Mouse (Mus musculus) liver, postnatal 0 days (tissue): ENCODE measurements around the gene Eif4e2. TPM values are rescaled to one million over a fixed set of nuclear protein-coding genes. Genes with fewer than 3 reads are reported as not detected.

Experiments used
- ATAC-seq: fragments of 200-750 bp; cut with Nextera tagmentation; 2 replicates; pipeline ENCODE4 v1.8.0; 2017; ENCODE audit warnings: mild to moderate bottlenecking, moderate library complexity
- DNase-seq: peaks from one replicate; pipeline ENCODE4 v3.0.0-alpha.2; 2016
- H3K27ac ChIP-seq: fragments of 300-500 bp; sonication (generic); 2 replicates; pipeline ENCODE4 v1.5.1; 2014; ENCODE audit warnings: antibody characterized with exemption, moderate library complexity, mild to moderate bottlenecking, low read depth
- H3K27me3 ChIP-seq: fragments of 300-500 bp; sonication (generic); 2 replicates; pipeline ENCODE4 v1.6.1; 2014; ENCODE audit warnings: low read length, control low read depth, mixed read lengths; ENCODE audit not compliant: insufficient read depth
- H3K36me3 ChIP-seq: fragments of 300-500 bp; sonication (generic); replicated peaks from 2 replicates; pipeline ENCODE4 v1.6.1; 2014; ENCODE audit warnings: mild to moderate bottlenecking, control low read depth, low read length, moderate library complexity, mixed read lengths; ENCODE audit not compliant: insufficient read depth
- H3K4me1 ChIP-seq: fragments of 300-500 bp; sonication (generic); 2 replicates; pipeline ENCODE4 v1.6.1; 2014; ENCODE audit warnings: antibody characterized with exemption, mild to moderate bottlenecking, control low read depth; ENCODE audit not compliant: insufficient read depth
- H3K4me2 ChIP-seq: fragments of 300-500 bp; sonication (generic); 2 replicates; pipeline ENCODE4 v1.6.1; 2014; ENCODE audit warnings: low read depth, mild to moderate bottlenecking, low read length, moderate library complexity, mixed read lengths
- H3K4me3 ChIP-seq: fragments of 300-500 bp; sonication (generic); 2 replicates; pipeline ENCODE4 v1.5.1; 2014; ENCODE audit warnings: low read depth, low read length
- H3K9ac ChIP-seq: fragments of 300-500 bp; sonication (generic); replicated peaks from 2 replicates; pipeline ENCODE4 v1.6.1; 2014; ENCODE audit warnings: mild to moderate bottlenecking, moderate library complexity
- H3K9me3 ChIP-seq: fragments of 300-500 bp; sonication (generic); 2 replicates; pipeline ENCODE4 v1.6.1; 2016; ENCODE audit warnings: mild to moderate bottlenecking, control low read depth, low read length, mixed read lengths
- CTCF ChIP-seq: sonication (generic); IDR thresholded peaks from 2 replicates; pipeline ENCODE4 v1.5.1; 2016; ENCODE audit warnings: antibody characterized with exemption, low read depth
- EP300 ChIP-seq: IDR thresholded peaks from 2 replicates; pipeline ENCODE4 v1.6.1; 2016; ENCODE audit warnings: antibody characterized with exemption, low read depth, mild to moderate bottlenecking
- WGBS: fragments of 180-500 bp; shearing (Covaris S2); extraction: QIAGEN DNeasy Blood & Tissue Kit; methylation state at CpG from one replicate; pipeline ENCODE4 v1.1.7; 2014; ENCODE audit not compliant: insufficient replicate concordance; 5-methylcytosine and 5-hydroxymethylcytosine counted together
- polyA plus RNA-seq: library from polyadenylated mRNA; unstranded; fragments of >200 nt; fragmentation: Nextera tagmentation; extraction: Ambion mirVana; gene quantifications from 2 replicates; pipeline ENCODE4 v1.2.1, GENCODE M21; 2015

Eif4e2 gene
- polyA plus RNA-seq, 1 experiment from 2014 or later = 91.7 TPM

- Histone ChIP-seq H3K36me3 (no peaks in the 10 kb centered on the region), H3K9ac (no peak overlapping the region), H3K27ac (no peak overlapping the region), H3K4me2 (no peak overlapping the region), H3K9me3 (no peaks in the 10 kb centered on the region), H3K4me3 (no peak overlapping the region), H3K4me1 (peaks cover 8% of the 10 kb centered on the region), H3K27me3 (peaks cover 50% of the 10 kb centered on the region)
- no peak for DNase-seq
- ATAC-seq = no peak
- WGBS = 15% methylated on average over 13 of the region's 13 CpGs
- no peak for TF ChIP-seq EP300
- no peak; the same call in 1 of the 2 replicates for TF ChIP-seq CTCF
Observed at GRCm38 (mm10) chr1:87185526-87185925, 28.2 kb upstream of the Eif4e2 start.

DNA sequence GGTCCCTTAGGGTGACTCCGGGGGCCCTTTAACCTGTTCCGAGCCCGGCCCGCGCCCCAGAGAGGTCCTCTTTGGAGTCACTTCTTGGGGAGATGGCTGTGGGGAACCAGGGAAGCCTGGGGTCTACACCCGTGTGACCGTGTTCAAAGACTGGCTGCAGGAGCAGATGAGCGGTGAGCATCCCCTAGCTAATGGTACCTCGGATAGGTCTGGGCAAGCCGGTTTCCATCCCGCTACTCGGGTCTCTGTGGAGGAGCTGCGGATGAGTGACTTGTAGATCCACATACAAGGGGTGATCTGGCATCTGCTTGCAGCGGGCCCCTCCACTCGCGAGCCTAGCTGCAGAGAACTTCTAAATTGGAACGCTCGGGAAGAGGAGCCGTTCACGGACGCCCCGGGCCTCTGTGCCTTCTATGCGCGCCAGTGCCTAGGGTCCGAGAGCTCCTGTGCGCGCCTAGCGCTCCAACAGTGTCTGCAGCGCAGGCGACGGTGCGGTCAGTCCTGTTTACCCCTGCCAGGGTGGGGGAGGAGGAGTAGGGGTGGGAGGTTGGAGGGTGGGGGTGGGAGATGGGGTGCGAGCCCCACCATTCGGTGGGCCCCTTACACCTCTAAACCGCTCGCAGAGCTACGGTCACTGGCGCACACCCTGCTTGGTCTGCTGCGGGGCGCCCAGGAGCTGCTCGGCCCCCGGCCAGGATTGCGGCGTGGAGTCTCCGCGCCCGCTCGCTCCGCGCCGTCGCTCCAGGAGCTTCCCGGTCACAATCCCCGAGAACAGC, 27.3 kb upstream of the Eif4e2 start:
- DNase-seq = no peak
- Histone ChIP-seq H3K4me2 (peak overlapping the region; percentile 83), H3K27me3 (peaks cover 46% of the 10 kb centered on the region), H3K4me3 (peak overlapping the region; percentile 51), H3K9ac (peak overlapping the region; percentile 27; the same call in 1 of the 2 replicates), H3K36me3 (no peaks in the 10 kb centered on the region), H3K27ac (no peak overlapping the region), H3K9me3 (no peaks in the 10 kb centered on the region), H3K4me1 (peaks cover 8% of the 10 kb centered on the region)
- WGBS = 1% methylated on average over 40 of the region's 54 CpGs
- ATAC-seq = peak; percentile 34; the same call in 1 of the 2 replicates
- TF ChIP-seq EP300 (no peak), CTCF (no peak)

DNA sequence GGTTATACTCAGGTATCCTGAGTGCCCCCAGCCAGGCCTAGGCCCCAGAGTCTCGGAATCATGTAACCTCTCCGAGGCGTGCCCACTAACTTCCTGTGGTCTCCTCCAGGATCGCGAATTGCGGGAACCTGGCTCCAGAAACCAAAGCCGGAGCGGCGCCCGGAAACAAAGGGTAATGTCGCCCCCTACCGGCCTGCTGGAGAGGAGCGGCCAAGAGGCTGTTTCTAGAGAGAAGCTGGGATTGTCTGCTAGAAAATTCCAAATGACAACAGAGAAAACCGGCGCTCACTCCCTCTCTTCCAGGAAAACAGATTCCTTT, 26.7 kb upstream of the Eif4e2 start:
- ATAC-seq (peak; percentile 53; the same call in 1 of the 2 replicates), DNase-seq (peak; percentile 82)
- Histone ChIP-seq H3K4me2 (peak overlapping the region; percentile 83), H3K9me3 (no peaks in the 10 kb centered on the region), H3K9ac (peak overlapping the region; percentile 27; the same call in 1 of the 2 replicates), H3K4me1 (peaks cover 8% of the 10 kb centered on the region), H3K27me3 (peaks cover 45% of the 10 kb centered on the region), H3K36me3 (no peaks in the 10 kb centered on the region), H3K4me3 (peak overlapping the region; percentile 51), H3K27ac (no peak overlapping the region)
- under 1% methylated on average over 15 of the region's 15 CpGs for WGBS
- TF ChIP-seq EP300 (no peak), CTCF (peak; percentile 82)

- no peak within 1 kb of the TSS for H3K4me3 ChIP-seq
- H3K9me3 ChIP-seq = no peaks in the 10 kb centered on the region
- H3K27me3 ChIP-seq = peaks cover 28% of the 10 kb centered on the region
- H3K4me2 ChIP-seq = no peak within 1 kb of the TSS
- ATAC-seq = no peak
- H3K27ac ChIP-seq = no peak within 1 kb of the TSS
- WGBS = 34% methylated on average over 4 of the region's 4 CpGs
- peaks cover 5% of the 10 kb centered on the region; the same call in 1 of the 2 replicates for H3K4me1 ChIP-seq
- H3K36me3 ChIP-seq = no peaks in the 10 kb centered on the region
- TF ChIP-seq CTCF = no peak
- no peak for TF ChIP-seq EP300
- no peak within 1 kb of the TSS for H3K9ac ChIP-seq
- DNase-seq = no peak
Observed at GRCm38 (mm10) chr1:87190429-87190828, 23.3 kb upstream of the Eif4e2 start, which contains the start of gene Chrnd. Gene Chrnd, plus strand, starts transcription at chr1:87190607.

DNA sequence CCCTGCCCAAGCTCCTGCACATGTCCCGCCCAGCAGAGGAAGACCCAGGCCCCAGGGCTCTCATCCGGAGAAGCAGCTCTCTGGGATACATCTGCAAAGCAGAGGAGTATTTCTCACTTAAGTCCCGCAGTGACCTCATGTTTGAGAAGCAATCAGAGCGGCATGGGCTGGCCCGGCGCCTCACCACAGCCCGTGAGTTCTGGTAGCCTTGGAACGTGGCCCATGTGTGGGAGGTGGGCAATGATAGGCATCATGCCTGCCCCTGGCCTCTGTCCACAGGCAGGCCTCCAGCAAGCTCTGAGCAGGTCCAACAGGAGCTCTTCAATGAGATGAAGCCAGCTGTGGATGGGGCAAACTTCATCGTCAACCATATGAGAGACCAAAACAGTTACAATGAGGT, 16.4 kb upstream of the Eif4e2 start:
- no peak for TF ChIP-seq CTCF
- no peak for TF ChIP-seq EP300
- ATAC-seq = no peak
- 67% methylated on average over 9 of the region's 9 CpGs for WGBS
- no peak overlapping the region for H3K9ac ChIP-seq
- no peak overlapping the region for H3K27ac ChIP-seq
- 0 out of 2 replicates have a peak, but pooled peaks cover 3% of the 10 kb centered on the region for H3K27me3 ChIP-seq
- H3K9me3 ChIP-seq = no peaks in the 10 kb centered on the region
- H3K4me3 ChIP-seq = no peak overlapping the region
- no peak for DNase-seq
- H3K4me2 ChIP-seq = no peak overlapping the region
- H3K4me1 ChIP-seq = no peaks in the 10 kb centered on the region
- no peaks in the 10 kb centered on the region for H3K36me3 ChIP-seq

DNA sequence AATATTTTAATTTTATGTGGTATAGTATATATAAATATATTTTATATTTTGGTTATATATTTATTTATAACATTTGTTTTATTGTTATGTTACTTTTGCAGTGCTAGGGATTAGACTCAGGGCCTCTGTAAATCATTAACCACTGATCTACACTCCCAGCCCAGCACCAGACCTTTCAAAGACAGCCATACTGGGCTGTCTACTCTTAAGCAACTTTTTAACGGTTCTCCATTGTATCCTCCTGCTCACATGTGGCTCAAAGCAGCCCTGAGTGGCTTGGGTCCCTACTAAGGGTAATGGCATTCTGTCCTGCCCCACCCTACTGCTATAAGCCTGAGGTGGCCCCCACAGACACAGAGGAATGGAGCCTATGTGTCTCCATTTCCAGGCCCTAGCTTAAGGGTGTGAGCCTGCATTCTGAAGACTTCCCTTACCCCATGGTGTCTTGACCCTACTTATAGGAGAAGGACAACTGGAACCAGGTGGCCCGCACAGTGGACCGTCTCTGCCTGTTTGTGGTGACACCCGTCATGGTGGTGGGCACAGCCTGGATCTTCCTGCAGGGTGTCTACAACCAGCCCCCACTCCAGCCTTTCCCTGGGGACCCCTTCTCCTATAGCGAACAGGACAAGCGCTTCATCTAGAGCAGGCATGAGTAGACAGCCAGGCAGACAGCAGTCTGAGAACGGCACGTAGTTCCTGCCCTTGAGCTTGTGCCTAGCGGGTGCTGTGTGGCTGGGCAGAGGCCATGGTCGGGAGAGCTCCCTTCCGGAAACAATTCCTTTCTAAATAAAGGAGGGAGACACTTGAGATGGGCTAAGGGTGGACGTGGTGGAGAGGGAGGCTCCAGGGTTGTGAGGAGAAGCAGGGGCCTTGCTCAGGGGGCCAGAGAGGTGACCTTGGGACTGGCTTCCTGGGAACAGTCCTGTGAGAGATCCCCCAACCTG, 15.3 kb upstream of the Eif4e2 start:
- Histone ChIP-seq H3K9ac (no peak overlapping the region), H3K4me2 (no peak overlapping the region), H3K27me3 (no peaks in the 10 kb centered on the region), H3K4me3 (no peak overlapping the region), H3K4me1 (no peaks in the 10 kb centered on the region), H3K36me3 (no peaks in the 10 kb centered on the region), H3K27ac (no peak overlapping the region), H3K9me3 (no peaks in the 10 kb centered on the region)
- ATAC-seq = peak; percentile 75
- TF ChIP-seq CTCF (no peak), EP300 (no peak)
- DNase-seq = no peak
- WGBS = 66% methylated on average over 12 of the region's 12 CpGs
